Mouse (Mus musculus) lung, adult 2 months (tissue): ENCODE measurements around the gene Eef1a2. TPM values are rescaled to one million over a fixed set of nuclear protein-coding genes. Genes with fewer than 3 reads are reported as not detected.
"Not testable (repeated sequence)": the region's sequence is repeated elsewhere in the genome, so short reads cannot be mapped to it uniquely, and the experiment has no call there.

Source experiments
- DNase-seq: peaks from one replicate; pipeline ENCODE4 v3.0.0; 2022
- H3K4me1 ChIP-seq: fragments of 200-500 bp; 2 replicates; pipeline ENCODE4 v1.6.1; 2011; ENCODE audit warnings: low read length; ENCODE audit not compliant: control insufficient read depth, insufficient read depth
- H3K4me3 ChIP-seq: fragments of 200-500 bp; replicated peaks from 2 replicates; pipeline ENCODE3; 2011; ENCODE audit warnings: low read depth, mild to moderate bottlenecking, control low read depth, low read length; ENCODE audit errors: extremely low read depth
- CTCF ChIP-seq: fragments of 200-500 bp; IDR thresholded peaks from 2 replicates; pipeline ENCODE4 v1.5.1; 2011; ENCODE audit warnings: mild to moderate bottlenecking, low read length, control low read depth; ENCODE audit not compliant: insufficient read depth
- POLR2A ChIP-seq: fragments of 200-500 bp; IDR thresholded peaks from 2 replicates; pipeline ENCODE4 v1.6.1; 2011; ENCODE audit warnings: low read depth, mild to moderate bottlenecking, control low read depth, low read length, borderline replicate concordance; ENCODE audit errors: extremely low read depth
- WGBS: fragments of 180-500 bp; shearing (Covaris S2); methylation state at CpG from one replicate; pipeline ENCODE4 v1.1.7; 2018; 5-methylcytosine and 5-hydroxymethylcytosine counted together
- polyA plus RNA-seq: library from polyadenylated mRNA; depleted of rRNA; stranded (reverse); fragments of >200 nt; gene quantifications from 2 replicates; pipeline ENCODE4 v1.2.3, GENCODE M21; 2012; rRNA removed

Eef1a2 gene
- 12.6 and 44.1 TPM in 2 replicates for polyA plus RNA-seq

GRCm38 (mm10) chr2:181156248-181157121 is at the start of gene Eef1a2:
Gene Eef1a2, minus strand, starts transcription at chr2:181157014.
- Histone ChIP-seq H3K4me3 (no peak within 1 kb of the TSS), H3K4me1 (no peaks in the 10 kb centered on the region)
- no peak for TF ChIP-seq CTCF
- TF ChIP-seq POLR2A = no peak
- 7% methylated on average over 55 of the region's 55 CpGs for WGBS
- DNase-seq = no peak

GRCm38 (mm10) chr2:181206118-181206517 is 49.3 kb upstream of the Eef1a2 start:
- TF ChIP-seq POLR2A = no peak
- no peak for TF ChIP-seq CTCF
- H3K4me1 ChIP-seq = peaks cover 3% of the 10 kb centered on the region
- 65% methylated on average over 9 of the region's 9 CpGs for WGBS
- no peak overlapping the region for H3K4me3 ChIP-seq
- no peak for DNase-seq

GRCm38 (mm10) chr2:181205678-181206077 is 48.9 kb upstream of the Eef1a2 start:
- no peak for DNase-seq
- TF ChIP-seq CTCF (no peak), POLR2A (no peak)
- Histone ChIP-seq H3K4me1 (peaks cover 3% of the 10 kb centered on the region), H3K4me3 (no peak overlapping the region)
- 75% methylated on average over 5 of the region's 5 CpGs for WGBS

GRCm38 (mm10) chr2:181202886-181203285 is 46.1 kb upstream of the Eef1a2 start:
- DNase-seq = no peak
- 58% methylated on average over 6 of the region's 6 CpGs for WGBS
- TF ChIP-seq POLR2A = no peak
- no peak for TF ChIP-seq CTCF
- Histone ChIP-seq H3K4me1 (peaks cover 3% of the 10 kb centered on the region), H3K4me3 (no peak overlapping the region)

GRCm38 (mm10) chr2:181202422-181202821 is 45.6 kb upstream of the Eef1a2 start, which contains the start of gene Ptk6:
Gene Ptk6, minus strand, starts transcription at chr2:181202789.
- TF ChIP-seq CTCF (no peak), POLR2A (no peak)
- no peak within 1 kb of the TSS for H3K4me3 ChIP-seq
- WGBS = 80% methylated on average over 3 of the region's 3 CpGs

GRCm38 (mm10) chr2:181201606-181202005 is 44.8 kb upstream of the Eef1a2 start:
- WGBS = 51% methylated on average over 3 of the region's 3 CpGs
- peaks cover 3% of the 10 kb centered on the region for H3K4me1 ChIP-seq
- H3K4me3 ChIP-seq = no peak overlapping the region
- DNase-seq = peak; percentile 40
- TF ChIP-seq POLR2A = no peak
- no peak for TF ChIP-seq CTCF

More at GRCm38 (mm10) chr2:181202422-181202821, 45.6 kb upstream of the Eef1a2 start, which contains the start of gene Ptk6:
- no peak for DNase-seq
- H3K4me1 ChIP-seq = peaks cover 3% of the 10 kb centered on the region

- Histone ChIP-seq H3K4me3 (no peak overlapping the region), H3K4me1 (no peaks in the 10 kb centered on the region; the same call in 1 of the 2 replicates)
- TF ChIP-seq POLR2A (no peak), CTCF (no peak)
- WGBS = 79% methylated on average over 4 of the region's 4 CpGs
- no peak for DNase-seq
These were observed 40.0 kb upstream of the Eef1a2 start for GRCm38 (mm10) chr2:181196628-181197300.

- DNase-seq = no peak
- no peak overlapping the region for H3K4me3 ChIP-seq
- 66% methylated on average over 3 of the region's 3 CpGs for WGBS
- H3K4me1 ChIP-seq = peaks cover 4% of the 10 kb centered on the region; the same call in 1 of the 2 replicates
- TF ChIP-seq POLR2A (no peak), CTCF (no peak)
These were observed 36.2 kb upstream of the Eef1a2 start for GRCm38 (mm10) chr2:181193044-181193443.

- H3K4me1 ChIP-seq = peaks cover 4% of the 10 kb centered on the region; the same call in 1 of the 2 replicates
- WGBS = 68% methylated on average over 4 of the region's 4 CpGs
- DNase-seq = no peak
These were observed 35.1 kb upstream of the Eef1a2 start for GRCm38 (mm10) chr2:181191936-181192335.

GRCm38 (mm10) chr2:181191385-181191784 is 34.6 kb upstream of the Eef1a2 start:
- H3K4me3 ChIP-seq, DNase-seq, H3K4me1 ChIP-seq: not testable (repeated sequence)
- 61% methylated on average over 4 of the region's 4 CpGs for WGBS

More at GRCm38 (mm10) chr2:181191936-181192335, 35.1 kb upstream of the Eef1a2 start:
- no peak for TF ChIP-seq CTCF
- no peak for TF ChIP-seq POLR2A
- H3K4me3 ChIP-seq = no peak overlapping the region
